Mouse (Mus musculus): ENCODE data around the gene Fam131c.

DNA sequence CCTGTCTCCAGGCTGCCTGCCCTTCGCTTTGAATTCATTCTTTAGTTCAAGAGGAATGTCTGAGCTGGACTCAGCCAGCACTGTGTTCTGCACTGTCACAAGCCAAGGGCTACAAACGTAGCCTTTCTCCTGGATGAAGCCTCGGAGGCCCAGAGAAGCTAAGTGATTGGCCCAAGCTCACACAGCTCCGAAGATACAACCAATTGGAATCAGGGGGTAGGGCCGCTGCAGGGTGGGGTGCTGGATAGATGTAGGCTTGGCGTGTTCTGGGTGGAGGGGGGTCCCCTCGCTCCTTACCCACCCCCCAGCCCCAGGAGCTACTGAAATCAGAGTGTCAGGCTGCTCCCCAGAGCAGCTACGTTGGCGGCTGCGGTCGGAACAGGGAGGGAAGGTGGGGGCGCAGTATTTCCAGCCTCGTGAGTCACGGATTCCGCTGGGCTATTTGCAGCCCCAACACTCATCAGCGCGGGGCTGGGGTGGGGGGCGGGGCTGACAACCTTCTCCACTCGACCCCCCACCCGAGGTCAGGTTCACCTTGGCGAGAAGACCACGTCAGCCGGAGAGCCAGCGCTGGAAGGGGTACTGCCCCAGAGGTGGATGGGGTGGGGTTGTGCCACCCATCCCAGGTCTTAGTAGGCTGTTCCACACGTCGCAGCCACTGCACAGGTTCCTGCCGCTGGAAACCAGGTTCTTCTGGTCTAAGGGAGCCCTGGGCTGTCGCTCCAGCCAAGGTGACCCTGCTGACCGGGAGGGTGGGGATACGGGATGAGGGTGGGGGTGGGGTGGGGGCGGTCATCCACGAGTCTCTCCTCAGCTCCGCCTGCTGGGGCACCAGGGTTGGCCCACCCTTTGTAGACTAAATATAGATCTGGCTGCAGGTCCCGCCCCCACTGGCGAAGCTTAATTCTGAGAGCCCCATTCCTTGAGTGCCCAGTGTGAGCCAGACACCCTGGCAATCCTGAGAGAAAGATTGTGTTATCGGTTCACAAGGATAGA lies 57.8 kb downstream of the Fam131c start:
- TF ChIP-seq CTCF (IDR thresholded peaks at IDR 0.05; ENCODE audit: low read depth) (peak; percentile 20; the same call in 1 of the 2 replicates), EP300 (IDR thresholded peaks at IDR 0.05; ENCODE audit: low read depth) (peak; percentile 97)
